Mouse (Mus musculus): ENCODE measurements around the gene Cactin. TPM values are rescaled to one million over a fixed set of nuclear protein-coding genes. Genes with fewer than 3 reads are reported as not detected.

Gene Cactin
- polyA plus RNA-seq, 1 experiment from 2014 or later, result 51.2 TPM

DNA sequence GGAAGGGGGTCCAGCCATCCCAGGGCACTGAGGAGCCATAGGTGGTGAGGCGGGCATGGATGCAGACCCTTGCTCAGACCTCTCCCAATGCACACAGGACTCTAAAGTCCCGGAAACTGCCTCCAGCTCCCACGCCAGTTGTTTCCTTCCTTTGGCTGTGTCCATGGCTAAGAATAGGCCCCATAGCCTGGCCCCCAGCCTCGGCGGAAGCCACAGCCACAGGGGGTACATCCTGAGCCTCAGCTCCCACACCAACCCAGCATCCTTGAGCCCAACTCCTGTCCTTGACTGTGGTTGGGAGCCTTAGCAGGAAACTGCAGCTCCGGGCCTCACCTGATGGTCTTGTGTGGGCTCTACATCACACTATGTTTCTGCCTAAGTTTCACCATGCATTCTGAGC, 6.0 kb downstream of the Cactin start:
- Histone ChIP-seq H3K36me3 (ENCODE audit: control insufficient read depth, insufficient read depth, low read length) (peaks cover 27% of the 10 kb centered on the region), H3K9ac (ENCODE audit: low read length) (no peak overlapping the region), H3K4me3 (ENCODE audit: low read depth, low read length) (no peak overlapping the region), H3K27ac (ENCODE audit: low read depth, low read length) (no peak overlapping the region), H3K4me1 (replicated peaks; ENCODE audit: control insufficient read depth, insufficient read depth, low read length) (peaks cover 4% of the 10 kb centered on the region), H3K27me3 (ENCODE audit: control insufficient read depth, insufficient read depth, low read length) (no peaks in the 10 kb centered on the region), H3K9me3 (ENCODE audit: control insufficient read depth, low read length) (no peaks in the 10 kb centered on the region), H3K4me2 (ENCODE audit: low read depth, low read length, severe bottlenecking) (no peak overlapping the region)
- 89% methylated on average over 6 of the region's 6 CpGs for WGBS
- ATAC-seq (replicated peaks; ENCODE audit: low FRiP score) (no peak), DNase-seq (ENCODE audit: low spot score) (no peak)

DNA sequence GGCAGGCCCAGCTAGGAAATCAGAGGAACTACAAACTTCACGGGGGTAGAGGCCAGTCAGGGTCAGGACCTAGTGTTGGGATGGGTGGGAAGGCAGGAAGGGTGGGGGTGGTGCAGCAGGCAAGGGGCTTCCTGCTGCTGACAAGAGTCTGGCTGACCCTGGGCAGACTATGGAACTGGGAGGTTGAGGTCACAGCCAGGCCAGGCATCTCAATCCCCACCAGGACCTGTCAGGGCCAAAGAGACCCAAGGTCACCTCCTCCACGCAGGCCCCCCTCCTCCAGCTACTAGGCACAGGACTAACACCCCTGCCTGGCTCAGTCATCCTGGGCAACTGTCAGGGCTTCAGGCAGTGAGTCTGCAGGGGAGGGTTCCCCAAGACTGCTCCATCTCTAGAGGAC, 7.1 kb downstream of the Cactin start:
- 67% methylated on average over 2 of the region's 2 CpGs for WGBS
- Histone ChIP-seq H3K36me3 (ENCODE audit: control insufficient read depth, insufficient read depth, low read length) (peaks cover 27% of the 10 kb centered on the region), H3K4me2 (ENCODE audit: low read depth, low read length, severe bottlenecking) (no peak overlapping the region), H3K9me3 (ENCODE audit: control insufficient read depth, low read length) (no peaks in the 10 kb centered on the region), H3K4me3 (ENCODE audit: low read depth, low read length) (no peak overlapping the region), H3K27me3 (ENCODE audit: control insufficient read depth, insufficient read depth, low read length) (peaks cover 8% of the 10 kb centered on the region), H3K27ac (ENCODE audit: low read depth, low read length) (no peak overlapping the region), H3K9ac (ENCODE audit: low read length) (no peak overlapping the region), H3K4me1 (replicated peaks; ENCODE audit: control insufficient read depth, insufficient read depth, low read length) (no peaks in the 10 kb centered on the region)
- ATAC-seq (replicated peaks; ENCODE audit: low FRiP score) (no peak), DNase-seq (ENCODE audit: low spot score) (no peak)

GRCm38 (mm10) chr10:81328386-81328785, 7.5 kb downstream of the Cactin start, which contains the start of gene Tbxa2r:
Tbxa2r (plus strand) TSS chr10:81328731.
- H3K4me2 ChIP-seq (ENCODE audit: low read depth, low read length, severe bottlenecking), result no peak within 1 kb of the TSS
- no peaks in the 10 kb centered on the region for H3K4me1 ChIP-seq (replicated peaks; ENCODE audit: control insufficient read depth, insufficient read depth, low read length)
- no peak within 1 kb of the TSS for H3K27ac ChIP-seq (ENCODE audit: low read depth, low read length)
- peaks cover 8% of the 10 kb centered on the region for H3K27me3 ChIP-seq (ENCODE audit: control insufficient read depth, insufficient read depth, low read length)
- 19% methylated on average over 10 of the region's 10 CpGs for WGBS
- H3K9ac ChIP-seq (ENCODE audit: low read length), result no peak within 1 kb of the TSS
- DNase-seq (ENCODE audit: low spot score) (no peak), ATAC-seq (replicated peaks; ENCODE audit: low FRiP score) (no peak)
- peaks cover 27% of the 10 kb centered on the region for H3K36me3 ChIP-seq (ENCODE audit: control insufficient read depth, insufficient read depth, low read length)
- no peaks in the 10 kb centered on the region for H3K9me3 ChIP-seq (ENCODE audit: control insufficient read depth, low read length)
- no peak within 1 kb of the TSS for H3K4me3 ChIP-seq (ENCODE audit: low read depth, low read length)

DNA sequence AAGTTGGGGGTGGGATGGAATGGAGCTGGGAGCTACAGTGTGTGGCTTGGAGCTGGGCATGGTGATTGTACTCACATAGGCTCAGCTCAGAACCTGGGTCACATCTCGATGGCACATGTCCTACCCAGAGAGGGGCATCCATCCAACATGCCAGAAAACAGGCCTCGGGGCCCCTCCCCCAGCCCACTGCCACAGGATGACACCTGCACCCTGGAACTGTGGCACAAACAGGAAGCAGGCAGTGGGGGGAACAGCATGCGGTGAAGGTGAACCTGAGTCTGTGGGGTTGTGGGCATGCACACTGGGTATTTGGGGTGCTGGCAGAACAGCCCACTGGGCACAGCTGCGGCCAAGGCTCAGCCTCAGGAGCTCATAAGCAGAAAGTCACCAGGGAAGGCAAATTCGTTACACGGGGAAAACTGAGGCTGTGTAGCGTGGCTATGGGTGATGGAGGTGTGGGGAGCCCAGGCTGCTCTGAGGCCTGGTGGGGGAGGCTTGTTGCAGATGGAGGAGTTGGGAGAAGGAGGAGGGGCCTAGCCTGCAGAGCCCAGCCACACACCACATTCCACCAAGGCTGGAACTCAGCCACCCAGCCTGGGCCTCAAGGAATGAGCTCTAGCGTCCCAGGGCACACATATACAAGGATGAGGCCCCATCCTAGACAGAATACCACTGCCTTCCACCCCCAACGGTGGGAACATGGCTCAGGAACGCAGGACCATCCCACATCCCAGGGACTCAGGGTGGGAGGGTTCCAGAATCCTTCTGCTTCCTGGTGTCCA, 8.5 kb downstream of the Cactin start:
- Histone ChIP-seq H3K27ac (ENCODE audit: low read depth, low read length) (no peak overlapping the region), H3K4me3 (ENCODE audit: low read depth, low read length) (no peak overlapping the region), H3K4me2 (ENCODE audit: low read depth, low read length, severe bottlenecking) (no peak overlapping the region)

DNA sequence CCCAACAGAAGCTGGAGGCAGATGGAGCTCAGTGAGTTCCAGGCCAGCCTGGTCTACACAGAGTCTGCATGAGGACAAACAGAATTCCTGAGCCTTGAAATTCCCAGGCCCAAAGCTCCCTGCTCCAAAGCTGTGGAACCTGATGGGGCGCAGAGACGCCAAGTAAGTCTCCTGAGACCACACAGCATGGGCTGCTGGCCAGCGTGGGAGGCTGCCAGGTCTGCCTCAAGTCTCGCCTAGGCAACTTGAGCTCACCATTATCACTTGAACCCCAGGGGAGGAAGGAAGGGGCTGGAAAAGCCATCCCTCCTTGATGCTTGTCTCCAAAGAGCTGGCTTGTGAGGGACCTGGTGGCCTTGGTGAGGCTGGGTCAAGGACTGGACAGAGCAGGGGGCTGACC, 9.1 kb downstream of the Cactin start:
- H3K4me2 ChIP-seq (ENCODE audit: low read depth, low read length, severe bottlenecking), result no peak overlapping the region

More for the DNA sequence above, 8.5 kb downstream of the Cactin start:
- Histone ChIP-seq H3K4me1 (replicated peaks; ENCODE audit: control insufficient read depth, insufficient read depth, low read length) (no peaks in the 10 kb centered on the region), H3K9ac (ENCODE audit: low read length) (no peak overlapping the region), H3K36me3 (ENCODE audit: control insufficient read depth, insufficient read depth, low read length) (peaks cover 18% of the 10 kb centered on the region), H3K9me3 (ENCODE audit: control insufficient read depth, low read length) (no peaks in the 10 kb centered on the region), H3K27me3 (ENCODE audit: control insufficient read depth, insufficient read depth, low read length) (peaks cover 10% of the 10 kb centered on the region)
- no peak for DNase-seq (ENCODE audit: low spot score)
- ATAC-seq (replicated peaks; ENCODE audit: low FRiP score), result no peak
- 79% methylated on average over 10 of the region's 10 CpGs for WGBS

GRCm38 (mm10) chr10:81332277-81332676, 11.4 kb downstream of the Cactin start:
- H3K4me3 ChIP-seq (ENCODE audit: low read depth, low read length), result no peak overlapping the region
- ATAC-seq (replicated peaks; ENCODE audit: low FRiP score), result no peak
- no peak for DNase-seq (ENCODE audit: low spot score)
- H3K27ac ChIP-seq (ENCODE audit: low read depth, low read length), result no peak overlapping the region
- H3K9ac ChIP-seq (ENCODE audit: low read length), result no peak overlapping the region
- H3K4me1 ChIP-seq (replicated peaks; ENCODE audit: control insufficient read depth, insufficient read depth, low read length), result no peaks in the 10 kb centered on the region
- H3K9me3 ChIP-seq (ENCODE audit: control insufficient read depth, low read length), result no peaks in the 10 kb centered on the region
- H3K27me3 ChIP-seq (ENCODE audit: control insufficient read depth, insufficient read depth, low read length), result peaks cover 10% of the 10 kb centered on the region
- H3K4me2 ChIP-seq (ENCODE audit: low read depth, low read length, severe bottlenecking), result no peak overlapping the region
- no peaks in the 10 kb centered on the region; the same call in 1 of the 2 replicates for H3K36me3 ChIP-seq (ENCODE audit: control insufficient read depth, insufficient read depth, low read length)
- WGBS, result 16% methylated on average over 29 of the region's 29 CpGs

More for the DNA sequence above, 9.1 kb downstream of the Cactin start:
- no peak overlapping the region for H3K4me3 ChIP-seq (ENCODE audit: low read depth, low read length)
- no peak for ATAC-seq (replicated peaks; ENCODE audit: low FRiP score)
- 73% methylated on average over 4 of the region's 4 CpGs for WGBS
- no peaks in the 10 kb centered on the region for H3K9me3 ChIP-seq (ENCODE audit: control insufficient read depth, low read length)
- no peak overlapping the region for H3K9ac ChIP-seq (ENCODE audit: low read length)
- H3K27me3 ChIP-seq (ENCODE audit: control insufficient read depth, insufficient read depth, low read length), result peaks cover 10% of the 10 kb centered on the region
- DNase-seq (ENCODE audit: low spot score), result no peak
- no peak overlapping the region for H3K27ac ChIP-seq (ENCODE audit: low read depth, low read length)
- H3K36me3 ChIP-seq (ENCODE audit: control insufficient read depth, insufficient read depth, low read length), result peaks cover 13% of the 10 kb centered on the region
- no peaks in the 10 kb centered on the region for H3K4me1 ChIP-seq (replicated peaks; ENCODE audit: control insufficient read depth, insufficient read depth, low read length)

GRCm38 (mm10) chr10:81334324-81334723, 13.4 kb downstream of the Cactin start:
- peaks cover 10% of the 10 kb centered on the region for H3K27me3 ChIP-seq (ENCODE audit: control insufficient read depth, insufficient read depth, low read length)
- H3K36me3 ChIP-seq (ENCODE audit: control insufficient read depth, insufficient read depth, low read length), result no peaks in the 10 kb centered on the region
- no peak overlapping the region for H3K27ac ChIP-seq (ENCODE audit: low read depth, low read length)
- no peaks in the 10 kb centered on the region for H3K4me1 ChIP-seq (replicated peaks; ENCODE audit: control insufficient read depth, insufficient read depth, low read length)
- no peak for DNase-seq (ENCODE audit: low spot score)
- no peak overlapping the region for H3K4me3 ChIP-seq (ENCODE audit: low read depth, low read length)
- H3K4me2 ChIP-seq (ENCODE audit: low read depth, low read length, severe bottlenecking), result no peak overlapping the region
- no peaks in the 10 kb centered on the region for H3K9me3 ChIP-seq (ENCODE audit: control insufficient read depth, low read length)
- ATAC-seq (replicated peaks; ENCODE audit: low FRiP score), result no peak
- 66% methylated on average over 11 of the region's 11 CpGs for WGBS
- no peak overlapping the region for H3K9ac ChIP-seq (ENCODE audit: low read length)

DNA sequence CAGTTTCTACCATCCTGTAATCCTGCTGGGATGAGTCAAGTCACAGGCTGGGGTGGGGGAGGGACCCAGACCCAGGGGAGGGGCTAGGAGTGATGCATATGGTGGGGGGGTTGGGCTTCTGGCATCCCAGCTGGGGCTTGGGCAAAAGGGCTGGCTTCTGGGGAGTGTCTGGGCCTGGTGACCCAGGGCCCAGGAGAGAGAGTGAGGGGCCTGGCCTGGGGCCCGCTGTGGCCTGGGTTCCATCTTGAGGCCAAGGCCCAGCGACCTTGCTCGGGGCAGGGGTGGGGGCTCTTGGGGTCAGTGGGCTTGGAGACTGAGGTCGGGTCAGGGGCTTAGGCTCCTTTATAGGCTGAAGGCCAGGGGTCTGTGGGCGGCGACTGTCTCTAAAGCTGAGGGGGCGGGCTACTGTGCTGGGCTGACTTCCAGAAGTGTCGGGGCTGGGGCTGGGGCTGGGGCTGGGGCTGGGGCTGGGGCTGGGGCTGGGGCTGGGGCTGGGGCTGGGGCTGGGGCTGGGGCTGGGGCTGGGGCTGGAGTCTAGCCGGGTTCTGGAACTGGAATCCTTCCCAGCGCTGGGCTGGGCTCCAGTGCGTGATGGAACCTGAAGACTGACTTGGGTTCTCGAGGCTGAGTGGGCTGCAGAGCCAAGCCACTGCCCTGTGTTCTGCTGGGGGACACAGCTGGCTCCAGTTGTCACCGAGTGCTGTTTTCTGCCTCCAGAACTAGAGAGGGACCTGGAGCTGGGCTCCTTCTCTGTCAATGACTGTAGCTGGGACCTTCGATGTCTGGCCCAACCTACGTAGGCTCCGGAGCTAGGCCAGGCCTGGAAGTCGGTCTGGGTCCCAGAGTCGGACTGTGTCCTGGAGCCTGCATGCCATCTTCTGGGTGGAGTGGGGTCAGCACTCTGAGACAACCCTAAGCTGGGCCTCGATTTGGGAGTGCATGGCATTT, 14.8 kb downstream of the Cactin start:
- WGBS, result 44% methylated on average over 17 of the region's 19 CpGs
- Histone ChIP-seq H3K27me3 (ENCODE audit: control insufficient read depth, insufficient read depth, low read length) (peaks cover 10% of the 10 kb centered on the region), H3K36me3 (ENCODE audit: control insufficient read depth, insufficient read depth, low read length) (no peaks in the 10 kb centered on the region), H3K4me1 (replicated peaks; ENCODE audit: control insufficient read depth, insufficient read depth, low read length) (no peaks in the 10 kb centered on the region), H3K9me3 (ENCODE audit: control insufficient read depth, low read length) (no peaks in the 10 kb centered on the region), H3K9ac (ENCODE audit: low read length) (no peak overlapping the region; the same call in 1 of the 2 replicates), H3K27ac (ENCODE audit: low read depth, low read length) (no peak overlapping the region), H3K4me3 (ENCODE audit: low read depth, low read length) (no peak overlapping the region), H3K4me2 (ENCODE audit: low read depth, low read length, severe bottlenecking) (no peak overlapping the region)
- no peak for ATAC-seq (replicated peaks; ENCODE audit: low FRiP score)
- no peak for DNase-seq (ENCODE audit: low spot score)

Measured in forebrain, embryonic 11.5 days (tissue).